Mouse (Mus musculus) spleen, adult 2 months (tissue): ENCODE measurements around the gene Tubgcp2. TPM values are rescaled to one million over a fixed set of nuclear protein-coding genes. Genes with fewer than 3 reads are reported as not detected.

Experiments
- DNase-seq, 2 experiments: peaks; one replicate each; pipeline versions ENCODE4 v3.0.0 to v3.0.0-alpha.2; 2012 to 2021; ENCODE audit warnings: low spot score in 2 of 2, low read depth in 1 of 2
- H3K27ac ChIP-seq: fragments of 200-500 bp; 2 replicates; pipeline ENCODE4 v1.5.1; 2012; ENCODE audit warnings: low read length, inconsistent platforms; ENCODE audit not compliant: insufficient read depth
- H3K27me3 ChIP-seq: fragments of 200-500 bp; 2 replicates; pipeline ENCODE4 v1.6.1; 2012; ENCODE audit warnings: mild to moderate bottlenecking, moderate library complexity, low read length, inconsistent platforms; ENCODE audit not compliant: control insufficient read depth, insufficient read depth
- H3K36me3 ChIP-seq: fragments of 200-500 bp; 2 replicates; pipeline ENCODE4 v1.6.1; 2012; ENCODE audit warnings: mild to moderate bottlenecking, low read length, inconsistent platforms; ENCODE audit not compliant: control insufficient read depth, insufficient read depth
- H3K4me1 ChIP-seq: fragments of 200-500 bp; 2 replicates; pipeline ENCODE4 v1.6.1; 2011; ENCODE audit warnings: inconsistent platforms; ENCODE audit not compliant: control insufficient read depth, insufficient read depth, insufficient read length
- H3K4me3 ChIP-seq: fragments of 200-500 bp; 2 replicates; pipeline ENCODE4 v1.5.1; 2011; ENCODE audit warnings: mild to moderate bottlenecking, inconsistent platforms; ENCODE audit not compliant: insufficient read depth, insufficient read length; ENCODE audit errors: extremely low read depth
- CTCF ChIP-seq: fragments of 200-500 bp; IDR thresholded peaks from 2 replicates; pipeline ENCODE4 v1.5.1; 2011; ENCODE audit warnings: mild to moderate bottlenecking, inconsistent platforms; ENCODE audit not compliant: insufficient read depth, insufficient read length, insufficient replicate concordance; ENCODE audit errors: extremely low read depth
- POLR2A ChIP-seq: fragments of 200-500 bp; IDR thresholded peaks from 2 replicates; pipeline ENCODE4 v1.6.1; 2011; ENCODE audit warnings: low read depth, low read length, inconsistent platforms
- WGBS: fragments of 180-500 bp; shearing (Covaris S2); methylation state at CpG from one replicate; pipeline ENCODE4 v1.1.7; 2018; 5-methylcytosine and 5-hydroxymethylcytosine counted together
- polyA plus RNA-seq: library from polyadenylated mRNA; depleted of rRNA; stranded (reverse); fragments of >200 nt; gene quantifications from 2 replicates; pipeline ENCODE4 v1.2.3, GENCODE M21; 2012

Gene Tubgcp2
- polyA plus RNA-seq, 1 experiment, result 16.3 TPM

DNA sequence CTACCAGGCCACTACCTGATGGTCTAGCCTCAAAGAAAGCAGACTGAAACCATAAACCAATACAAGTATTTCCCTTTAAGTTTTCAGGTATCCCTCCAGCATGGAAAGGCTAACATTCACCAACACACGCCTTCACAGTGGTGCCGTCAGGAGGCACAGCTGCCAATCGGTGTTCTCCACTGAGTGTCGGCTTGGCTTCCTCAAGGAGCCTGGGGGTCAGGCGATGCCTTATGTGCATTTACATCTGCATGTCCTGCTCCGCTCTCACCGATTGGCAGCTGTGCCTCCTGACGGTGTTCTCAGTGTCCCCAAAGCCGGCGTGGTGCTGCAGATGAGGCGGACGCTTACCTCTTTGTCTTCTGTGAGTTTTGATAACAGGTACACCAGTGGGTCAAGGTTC, 4.7 kb downstream of the Tubgcp2 start:
- H3K27me3 ChIP-seq, result no peaks in the 10 kb centered on the region
- H3K36me3 ChIP-seq, result peaks cover 33% of the 10 kb centered on the region
- no peak overlapping the region for H3K4me3 ChIP-seq
- no peak overlapping the region for H3K27ac ChIP-seq
- DNase-seq, result no peak
- WGBS, result 97% methylated on average over 12 of the region's 12 CpGs
- TF ChIP-seq POLR2A (no peak), CTCF (no peak)
- H3K4me1 ChIP-seq, result peaks cover 1% of the 10 kb centered on the region; the same call in 1 of the 2 replicates

DNA sequence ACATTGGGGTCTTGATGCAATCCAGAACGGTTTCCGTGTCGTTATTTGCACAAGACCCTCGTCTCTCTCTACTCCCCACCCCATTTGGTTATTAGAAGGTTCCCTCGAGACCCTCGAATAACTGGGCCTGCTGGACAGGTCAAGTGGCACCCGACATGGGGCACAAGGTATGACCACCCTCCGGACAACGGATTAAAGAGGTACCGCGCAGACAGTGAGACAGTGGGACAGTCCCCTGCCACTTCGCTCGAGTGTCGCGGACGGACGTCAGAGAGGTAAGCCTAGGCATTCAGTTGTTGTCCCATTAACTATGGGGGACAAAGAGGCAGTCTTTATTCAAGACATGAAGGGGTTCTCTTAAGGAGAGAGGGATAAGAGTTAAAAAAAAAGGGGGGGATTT, 25.1 kb downstream of the Tubgcp2 start:
- WGBS, result 97% methylated on average over 17 of the region's 17 CpGs
- no peak for TF ChIP-seq POLR2A
- no peak for TF ChIP-seq CTCF
- Histone ChIP-seq H3K36me3 (no peaks in the 10 kb centered on the region), H3K4me3 (no peak overlapping the region), H3K4me1 (no peaks in the 10 kb centered on the region), H3K27me3 (no peaks in the 10 kb centered on the region), H3K27ac (no peak overlapping the region)
- no peak for DNase-seq

DNA sequence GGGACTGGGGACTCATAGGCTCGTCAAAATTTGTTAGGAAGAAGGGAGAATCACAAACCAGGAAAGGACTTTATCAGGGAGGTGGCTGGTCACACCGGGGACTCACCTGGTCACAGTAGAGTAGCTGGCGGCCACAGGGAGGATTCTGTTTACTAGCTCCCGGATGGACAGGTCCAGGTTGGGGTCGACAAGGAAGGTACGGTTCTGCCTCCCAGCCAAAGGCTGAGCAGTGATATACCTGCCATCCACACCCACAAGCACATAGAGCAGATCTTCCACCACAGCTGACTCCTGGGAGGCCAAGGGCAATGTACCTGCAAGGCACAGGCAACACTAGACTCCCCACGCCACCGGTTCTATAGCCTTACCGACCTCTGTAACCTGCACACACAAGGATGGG, 28.7 kb downstream of the Tubgcp2 start:
- 94% methylated on average over 9 of the region's 9 CpGs for WGBS
- Histone ChIP-seq H3K36me3 (peaks cover 11% of the 10 kb centered on the region), H3K27ac (no peak overlapping the region), H3K4me3 (no peak overlapping the region), H3K27me3 (no peaks in the 10 kb centered on the region), H3K4me1 (no peaks in the 10 kb centered on the region)
- TF ChIP-seq CTCF (no peak), POLR2A (no peak)
- no peak for DNase-seq

DNA sequence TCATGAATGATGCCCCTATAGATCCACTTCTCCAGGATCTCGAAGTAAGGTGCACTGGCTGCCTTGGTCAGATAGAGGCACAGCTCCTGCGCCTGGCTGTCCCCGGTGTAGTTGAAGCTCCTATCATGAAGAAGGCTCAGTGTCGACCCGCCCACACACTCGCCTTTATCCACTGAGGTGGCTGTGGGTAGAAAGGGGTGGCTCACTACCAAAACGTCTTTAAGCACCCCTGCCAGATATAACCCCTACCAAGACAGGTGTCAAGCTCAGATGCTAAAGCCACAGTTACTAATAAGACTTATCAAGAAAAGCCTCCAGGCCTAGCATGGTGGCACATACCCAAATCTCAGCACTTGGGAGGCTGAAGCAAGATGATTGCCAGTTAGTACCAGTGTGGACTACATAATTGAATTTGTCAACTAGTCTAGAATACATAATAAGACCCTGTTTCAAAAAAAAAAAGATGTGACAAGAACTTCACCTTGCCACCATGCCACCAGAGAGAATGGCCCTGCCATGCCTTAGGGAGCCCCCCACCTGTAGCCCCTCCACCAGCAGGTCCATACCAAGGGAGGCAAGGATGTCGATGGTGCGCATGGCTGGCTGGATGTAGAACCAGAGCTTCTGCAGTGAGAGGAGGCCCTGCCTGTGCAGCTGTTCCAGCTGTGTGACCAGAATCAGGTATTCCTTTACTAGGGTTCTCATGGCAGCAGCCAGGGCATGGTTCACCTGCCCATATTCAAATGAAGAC, 29.4 kb downstream of the Tubgcp2 start:
- Histone ChIP-seq H3K27ac (no peak overlapping the region), H3K4me3 (no peak overlapping the region), H3K4me1 (no peaks in the 10 kb centered on the region), H3K36me3 (peaks cover 11% of the 10 kb centered on the region), H3K27me3 (no peaks in the 10 kb centered on the region)
- DNase-seq, result no peak
- no peak for TF ChIP-seq CTCF
- TF ChIP-seq POLR2A, result no peak
- 88% methylated on average over 9 of the region's 9 CpGs for WGBS

DNA sequence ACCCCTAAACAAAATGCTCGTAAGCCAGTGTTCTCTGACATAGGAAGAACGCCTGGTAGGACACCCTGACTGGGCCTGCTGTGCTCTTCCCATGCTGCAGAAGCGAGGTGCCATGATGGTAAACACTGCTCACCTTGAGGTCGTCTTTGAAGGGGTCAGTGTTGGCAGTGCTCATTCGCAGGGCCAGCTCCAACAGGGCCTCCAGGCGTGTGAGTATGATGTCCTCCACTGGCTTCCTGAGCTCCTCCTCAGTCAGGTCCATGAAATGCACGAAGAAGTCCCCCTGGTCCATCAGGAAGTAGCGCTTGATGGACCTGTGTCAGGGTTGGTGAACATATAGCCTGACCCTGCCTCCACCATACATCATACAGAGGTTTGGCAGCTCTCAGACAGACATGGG, 31.8 kb downstream of the Tubgcp2 start:
- no peak overlapping the region for H3K27ac ChIP-seq
- peaks cover 25% of the 10 kb centered on the region for H3K36me3 ChIP-seq
- H3K4me3 ChIP-seq, result no peak overlapping the region
- H3K4me1 ChIP-seq, result no peaks in the 10 kb centered on the region
- DNase-seq, result no peak
- H3K27me3 ChIP-seq, result no peaks in the 10 kb centered on the region
- 93% methylated on average over 8 of the region's 8 CpGs for WGBS
- TF ChIP-seq CTCF (no peak), POLR2A (no peak)

DNA sequence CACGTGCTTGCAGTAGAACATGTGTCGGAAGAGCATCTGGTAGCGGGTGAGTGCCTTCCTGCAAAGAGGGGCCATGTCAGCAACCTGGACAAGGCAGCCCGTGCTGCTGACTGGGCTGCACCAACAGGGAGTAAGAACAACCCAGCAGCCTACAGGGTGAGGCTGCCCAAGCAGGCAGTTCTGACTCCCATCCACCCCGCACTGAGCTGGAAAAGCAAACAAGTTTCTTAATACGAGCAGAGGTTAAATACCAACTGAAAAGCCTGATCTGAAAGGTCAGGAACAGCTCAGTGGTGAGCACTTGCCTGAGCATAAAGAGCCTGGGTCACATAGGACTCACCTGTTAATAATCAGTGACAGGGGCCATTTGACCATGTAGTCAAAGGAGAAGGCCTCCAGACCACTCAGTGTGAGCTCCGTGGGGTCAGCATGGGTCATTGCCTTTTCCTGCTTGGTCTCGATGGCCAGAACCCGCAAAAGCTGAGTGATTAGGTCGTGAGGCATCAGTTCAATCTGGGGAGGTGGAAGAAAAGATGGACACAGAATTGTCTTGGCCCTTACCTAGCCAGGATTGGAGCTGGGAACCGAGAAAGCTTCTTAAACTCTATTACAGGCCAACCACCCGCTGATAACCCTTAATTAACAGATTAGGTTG, 35.3 kb downstream of the Tubgcp2 start:
- no peak for DNase-seq
- Histone ChIP-seq H3K4me1 (no peaks in the 10 kb centered on the region), H3K4me3 (no peak overlapping the region), H3K27me3 (no peaks in the 10 kb centered on the region), H3K27ac (no peak overlapping the region), H3K36me3 (peaks cover 39% of the 10 kb centered on the region)
- WGBS, result 94% methylated on average over 12 of the region's 12 CpGs
- TF ChIP-seq CTCF (no peak), POLR2A (no peak)

DNA sequence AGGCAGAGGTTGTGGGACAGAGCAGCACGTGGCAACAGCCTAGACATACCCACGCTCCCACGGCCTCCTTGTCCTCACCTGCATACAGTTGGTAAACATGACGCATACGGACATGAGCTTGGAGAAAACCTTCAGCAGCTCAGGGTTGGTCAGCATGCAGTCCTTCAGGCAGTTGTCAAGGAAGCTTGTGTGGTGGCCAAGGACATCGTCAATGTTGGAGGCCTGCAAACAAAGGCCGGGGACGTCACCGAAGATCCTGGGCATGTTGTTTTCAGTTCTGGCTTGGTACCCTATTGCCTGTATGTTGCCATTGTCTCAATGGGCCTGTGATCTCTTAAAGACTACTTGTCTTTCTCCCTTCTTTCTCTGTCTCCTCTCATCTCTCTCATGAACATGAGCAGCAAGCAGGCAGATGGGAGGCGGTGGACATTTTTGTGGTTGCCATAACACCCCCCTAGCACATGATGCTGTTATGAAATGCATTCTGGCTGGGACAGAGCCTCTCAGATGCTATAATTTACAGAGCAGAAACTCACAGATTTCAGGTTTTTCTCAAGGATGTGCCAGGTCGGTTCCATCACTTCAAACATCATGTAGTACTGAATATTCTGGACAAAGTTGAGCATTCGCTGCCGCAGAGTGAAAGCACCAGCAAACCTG, 37.6 kb downstream of the Tubgcp2 start:
- no peak overlapping the region for H3K27ac ChIP-seq
- H3K36me3 ChIP-seq, result peaks cover 29% of the 10 kb centered on the region
- 96% methylated on average over 13 of the region's 13 CpGs for WGBS
- no peaks in the 10 kb centered on the region for H3K27me3 ChIP-seq
- TF ChIP-seq POLR2A (no peak), CTCF (no peak)
- H3K4me3 ChIP-seq, result no peak overlapping the region
- H3K4me1 ChIP-seq, result no peaks in the 10 kb centered on the region
- DNase-seq, result no peak
